8 mouse cellular contexts compared by ENCODE assay signal in the genomic region with DNA sequence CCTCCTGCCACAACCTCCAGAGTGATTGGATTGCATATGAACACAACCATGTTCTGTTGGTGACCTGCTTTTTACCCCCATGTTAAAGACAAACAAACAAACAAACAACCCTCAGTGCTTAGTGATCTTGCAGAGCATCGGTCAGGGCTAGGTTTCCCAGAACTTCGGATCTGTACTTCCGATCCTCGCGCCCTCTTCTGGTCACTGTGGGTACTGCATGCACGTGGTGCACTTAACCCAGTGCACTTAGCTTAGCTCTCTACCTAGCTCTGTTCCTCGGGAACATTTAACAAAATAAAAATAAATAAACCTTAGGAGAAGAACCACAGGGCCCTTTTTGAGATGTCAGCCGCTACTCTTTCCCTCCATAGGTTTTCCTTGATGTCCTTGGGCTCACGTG. TPM values are rescaled to one million over a fixed set of nuclear protein-coding genes. Genes with fewer than 3 reads are reported as not detected.
DNase-seq lines count a peak whose midpoint lies in the region; ATAC-seq lines count a peak whose summit lies in the region.

No protein-coding gene starts in this region.

- no peak overlapping the region for H3K4me2 ChIP-seq in liver, embryonic 12.5 days
- no peak overlapping the region for H3K4me2 ChIP-seq in hindbrain, embryonic 15.5 days

- 27% methylated on average over 9 of the region's 9 CpGs for WGBS in liver, embryonic 12.5 days (ENCODE audit: insufficient replicate concordance)
- 46% methylated on average over 9 of the region's 9 CpGs for WGBS in hindbrain, embryonic 15.5 days

- peaks cover 59% of the 10 kb centered on the region for H3K27me3 ChIP-seq in liver, embryonic 12.5 days (replicated peaks)
- H3K27me3 ChIP-seq in hindbrain, embryonic 15.5 days, result no peaks in the 10 kb centered on the region

- no peak overlapping the region for H3K9ac ChIP-seq in liver, embryonic 12.5 days
- no peak overlapping the region for H3K9ac ChIP-seq in hindbrain, embryonic 15.5 days

- peaks cover 35% of the 10 kb centered on the region for H3K4me1 ChIP-seq in liver, embryonic 12.5 days
- peaks cover 49% of the 10 kb centered on the region for H3K4me1 ChIP-seq in hindbrain, embryonic 15.5 days (replicated peaks)

- DNase-seq in adrenal gland, postnatal 14 days, result peak; percentile 80
- DNase-seq in adrenal gland, adult 8-10 months, result no peak
- DNase-seq in liver, result peak; percentile 82
- DNase-seq in c-Kit-positive CD71-positive TER-119-negative erythroid progenitor cells, embryonic 14.5 days (ENCODE audit: low read depth), result peak; percentile 63
- peak; percentile 88 for DNase-seq in thymus, postnatal 4 days

- no peaks in the 10 kb centered on the region for H3K36me3 ChIP-seq in liver, embryonic 12.5 days
- H3K36me3 ChIP-seq in hindbrain, embryonic 15.5 days, result no peaks in the 10 kb centered on the region

- ATAC-seq in liver, embryonic 12.5 days, result no peak
- no peak for ATAC-seq in hindbrain, embryonic 15.5 days (ENCODE audit: low FRiP score, low read depth)
- peak; percentile 44; the same call in 1 of the 2 replicates for ATAC-seq in megakaryocyte-erythroid progenitor cell, adult 5-6 weeks (replicated peaks; ENCODE audit: low FRiP score, low TSS enrichment, poor library complexity, severe bottlenecking)

- H3K27ac ChIP-seq in liver, embryonic 12.5 days, result no peak overlapping the region
- peak overlapping the region; percentile 80; the same call in 1 of the 2 replicates for H3K27ac ChIP-seq in hindbrain, embryonic 15.5 days (replicated peaks)

- H3K9me3 ChIP-seq in liver, embryonic 12.5 days (replicated peaks), result no peaks in the 10 kb centered on the region
- H3K9me3 ChIP-seq in hindbrain, embryonic 15.5 days, result no peaks in the 10 kb centered on the region

- H3K4me3 ChIP-seq in liver, embryonic 12.5 days, result no peak overlapping the region
- H3K4me3 ChIP-seq in hindbrain, embryonic 15.5 days, result no peak overlapping the region

RNA-seq across cellular contexts. Expression of a gene that starts 34.6 kb away (rescaled TPM):
- total RNA-seq in adrenal gland, postnatal 14 days (2021), result 69.0 and 75.1 TPM in 2 replicates
- 10 to 100 TPM; 58.1 to 75.3 (median 62.3) TPM for total RNA-seq in adrenal gland, adult 8-10 months (2022)
- 69.4 and 69.9 TPM in 2 replicates for polyA plus RNA-seq in liver, embryonic 12.5 days (2016; fragmentation: Nextera tagmentation; extraction: Ambion mirVana)
- polyA plus RNA-seq in hindbrain, embryonic 15.5 days (2015; fragmentation: Nextera tagmentation; extraction: Ambion mirVana), result 8.6 and 10.8 TPM in 2 replicates
- total RNA-seq in megakaryocyte-erythroid progenitor cell, adult 5-6 weeks (2014; fragmentation: Nextera tagmentation), result 10.2 and 19.6 TPM in 2 replicates
- total RNA-seq in megakaryocyte-erythroid progenitor cell, adult 5-6 weeks (2017), result 7.1 and 8.0 TPM in 2 replicates

RNA-seq across cellular contexts. Expression of a gene that starts 48.2 kb away (rescaled TPM):
- 2.0 and 2.4 TPM in 2 replicates for total RNA-seq in adrenal gland, postnatal 14 days (2021)
- total RNA-seq in adrenal gland, adult 8-10 months (2022), result 1 to 10 TPM; 1.4 to 7.8 (median 4.4) TPM
- polyA plus RNA-seq in liver, embryonic 12.5 days (2016; fragmentation: Nextera tagmentation; extraction: Ambion mirVana), result 0.31 and 0.39 TPM in 2 replicates
- 1.8 and 2.4 TPM in 2 replicates for polyA plus RNA-seq in hindbrain, embryonic 15.5 days (2015; fragmentation: Nextera tagmentation; extraction: Ambion mirVana)
- not detected in 2 replicates for total RNA-seq in megakaryocyte-erythroid progenitor cell, adult 5-6 weeks (2014; fragmentation: Nextera tagmentation)
- total RNA-seq in megakaryocyte-erythroid progenitor cell, adult 5-6 weeks (2017), result not detected in 2 replicates
